Mouse (Mus musculus) midbrain, embryonic 13.5 days (tissue): ENCODE results near the gene Lca5. TPM values are rescaled to one million over a fixed set of nuclear protein-coding genes. Genes with fewer than 3 reads are reported as not detected.

Experiments used
- ATAC-seq: fragments of 200-750 bp; cut with Nextera tagmentation; 2 replicates; pipeline ENCODE4 v1.8.0; 2017; ENCODE audit warnings: mild to moderate bottlenecking, moderate TSS enrichment, moderate library complexity
- H3K27ac ChIP-seq: fragments of 300-500 bp; sonication (generic); 2 replicates; pipeline ENCODE4 v1.5.1; 2015; ENCODE audit warnings: inconsistent platforms, mild to moderate bottlenecking, moderate library complexity
- H3K27me3 ChIP-seq: fragments of 300-500 bp; sonication (generic); 2 replicates; pipeline ENCODE4 v1.6.1; 2015; ENCODE audit warnings: mild to moderate bottlenecking, inconsistent platforms
- H3K36me3 ChIP-seq: fragments of 300-500 bp; sonication (generic); 2 replicates; pipeline ENCODE4 v1.6.1; 2015; ENCODE audit warnings: mild to moderate bottlenecking, inconsistent platforms
- H3K4me1 ChIP-seq: fragments of 300-500 bp; sonication (generic); replicated peaks from 2 replicates; pipeline ENCODE4 v1.6.1; 2015; ENCODE audit warnings: inconsistent platforms
- H3K4me2 ChIP-seq: fragments of 300-500 bp; sonication (generic); replicated peaks from 2 replicates; pipeline ENCODE4 v1.6.1; 2015; ENCODE audit warnings: moderate library complexity, mild to moderate bottlenecking, inconsistent platforms
- H3K4me3 ChIP-seq: fragments of 300-500 bp; sonication (generic); replicated peaks from 2 replicates; pipeline ENCODE4 v1.5.1; 2015; ENCODE audit warnings: mild to moderate bottlenecking, inconsistent platforms
- H3K9ac ChIP-seq: fragments of 300-500 bp; sonication (generic); replicated peaks from 2 replicates; pipeline ENCODE4 v1.6.1; 2015; ENCODE audit warnings: mild to moderate bottlenecking, inconsistent platforms
- H3K9me3 ChIP-seq: fragments of 300-500 bp; sonication (generic); 2 replicates; pipeline ENCODE4 v1.6.1; 2016; ENCODE audit warnings: mild to moderate bottlenecking, inconsistent platforms
- WGBS: fragments of 180-500 bp; shearing (Covaris S2); methylation state at CpG from one replicate; pipeline ENCODE4 v1.1.7; 2015; 5-methylcytosine and 5-hydroxymethylcytosine counted together
- polyA plus RNA-seq: library from polyadenylated mRNA; unstranded; fragments of >200 nt; fragmentation: Nextera tagmentation; extraction: Ambion mirVana; gene quantifications from 2 replicates; pipeline ENCODE4 v1.2.1, GENCODE M21; 2015

The Lca5 gene
- polyA plus RNA-seq, 1 experiment from 2014 or later: 19.0 TPM

DNA sequence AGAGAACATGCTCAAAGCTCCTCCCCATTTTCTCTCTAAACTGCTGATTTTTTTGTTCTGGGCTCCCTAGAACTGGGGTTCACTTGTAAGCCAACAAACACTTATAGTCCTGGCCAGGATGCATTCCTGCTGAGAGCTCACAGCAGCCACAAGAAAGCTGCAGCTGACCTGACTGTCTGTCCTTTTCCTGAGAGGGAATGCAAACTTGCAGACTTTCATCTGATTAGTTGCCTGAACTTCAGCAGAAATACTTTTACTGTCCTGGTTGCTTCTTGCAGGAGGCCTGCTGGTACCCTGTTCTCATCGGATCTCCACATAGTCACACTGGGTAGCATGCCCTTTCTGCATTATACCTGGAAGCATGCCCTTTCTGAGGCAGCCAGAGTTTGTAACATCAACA lies 91.0 kb downstream of the Lca5 start:
- no peak overlapping the region for H3K4me3 ChIP-seq
- H3K9ac ChIP-seq: no peak overlapping the region
- no peak for ATAC-seq
- no peak overlapping the region for H3K27ac ChIP-seq
- no peaks in the 10 kb centered on the region for H3K27me3 ChIP-seq
- peaks cover 27% of the 10 kb centered on the region for H3K4me1 ChIP-seq
- no peak overlapping the region for H3K4me2 ChIP-seq
- WGBS: 19% methylated on average over 1 of the region's 1 CpGs
- H3K36me3 ChIP-seq: no peaks in the 10 kb centered on the region
- H3K9me3 ChIP-seq: no peaks in the 10 kb centered on the region

DNA sequence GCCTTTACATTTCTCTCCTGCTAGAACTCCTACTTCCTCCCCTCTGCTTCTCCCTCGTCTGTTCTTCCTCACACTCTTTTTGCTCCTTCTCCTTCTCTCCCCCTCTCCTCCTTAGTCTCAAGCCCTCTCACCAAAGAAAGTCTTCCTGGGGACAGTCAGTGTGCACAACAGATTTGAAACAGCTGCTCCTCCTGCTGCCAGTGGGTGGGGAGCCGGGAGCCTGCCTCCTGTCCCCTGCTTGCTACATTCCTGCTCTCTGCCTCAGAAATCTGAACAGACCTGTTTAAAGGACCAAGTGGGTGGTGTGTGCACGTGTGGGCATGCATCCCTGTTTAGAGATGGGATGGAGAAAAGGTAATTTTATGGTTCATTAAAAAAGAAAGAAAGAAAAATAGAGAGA lies 91.4 kb downstream of the Lca5 start:
- Histone ChIP-seq H3K27me3 (no peaks in the 10 kb centered on the region), H3K4me1 (peaks cover 27% of the 10 kb centered on the region), H3K4me3 (no peak overlapping the region), H3K9me3 (no peaks in the 10 kb centered on the region), H3K27ac (0 out of 2 replicates have a peak overlapping the region, but pooled peaks have one; percentile 6), H3K9ac (no peak overlapping the region), H3K4me2 (no peak overlapping the region), H3K36me3 (no peaks in the 10 kb centered on the region)
- ATAC-seq: peak; percentile 61; the same call in 1 of the 2 replicates
- 5% methylated on average over 3 of the region's 3 CpGs for WGBS

DNA sequence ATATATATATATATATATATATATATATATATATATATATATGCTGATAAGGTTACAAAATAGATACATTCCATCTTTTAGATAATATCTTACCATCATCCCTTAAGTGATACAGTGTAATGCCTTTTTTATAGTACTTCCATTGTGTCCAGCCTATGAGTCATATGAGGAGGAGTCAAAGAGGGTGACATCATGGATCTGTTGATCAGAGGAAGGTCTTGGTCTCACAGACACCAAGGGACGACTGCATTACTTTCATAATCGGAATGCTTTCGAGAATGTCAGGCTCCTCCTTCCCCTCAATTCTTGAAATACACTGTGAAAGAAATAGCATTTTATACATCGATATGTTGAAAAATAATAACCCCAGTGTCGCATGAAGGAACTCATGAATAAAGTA lies 93.4 kb downstream of the Lca5 start:
- Histone ChIP-seq H3K27me3 (no peaks in the 10 kb centered on the region), H3K4me1 (peaks cover 27% of the 10 kb centered on the region), H3K4me2 (no peak overlapping the region), H3K9me3 (no peaks in the 10 kb centered on the region), H3K27ac (no peak overlapping the region), H3K4me3 (no peak overlapping the region), H3K36me3 (no peaks in the 10 kb centered on the region), H3K9ac (no peak overlapping the region)
- ATAC-seq: no peak
- 87% methylated on average over 5 of the region's 5 CpGs for WGBS

DNA sequence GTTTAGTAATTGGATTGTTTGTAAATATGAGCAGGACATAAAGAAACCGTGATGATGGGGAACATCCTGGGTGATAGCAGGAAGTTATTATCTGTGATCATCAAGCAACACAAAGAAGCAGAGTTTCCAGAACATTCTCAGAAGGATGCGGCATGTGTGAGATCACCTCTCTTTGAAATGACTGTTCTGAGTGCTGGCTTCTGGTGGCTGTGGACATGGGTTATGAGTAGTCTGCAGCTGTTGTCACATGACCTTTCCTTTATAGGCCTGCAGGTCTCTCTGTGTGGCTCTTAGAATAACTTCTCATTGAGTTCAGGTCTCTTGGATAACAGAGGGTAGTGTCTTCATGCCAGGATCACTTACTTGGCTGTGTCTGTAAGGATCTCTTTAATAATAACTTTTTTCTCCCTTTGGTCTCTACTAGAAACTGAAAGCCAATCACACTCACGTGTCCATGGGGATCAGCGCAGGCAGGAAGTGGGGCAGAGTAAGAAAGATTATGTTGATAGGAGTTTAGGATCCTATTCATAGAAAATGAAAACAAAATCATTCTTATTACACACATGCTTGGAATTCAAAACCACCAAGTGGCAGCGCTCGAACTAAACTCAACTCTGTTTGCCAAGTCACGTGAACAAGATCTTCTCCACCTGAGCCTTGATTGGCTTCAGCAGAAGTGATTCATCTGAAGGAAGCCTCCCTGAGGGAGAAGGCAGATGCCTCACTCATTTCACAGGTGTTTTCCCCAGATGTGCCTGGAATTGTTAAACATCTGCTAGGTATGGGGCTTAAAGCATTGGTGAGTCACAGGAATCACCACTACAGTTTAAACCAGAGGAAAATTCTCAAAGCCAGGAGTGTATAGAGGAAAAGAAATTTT lies 98.2 kb downstream of the Lca5 start:
- H3K27ac ChIP-seq: no peak overlapping the region
- no peak overlapping the region for H3K9ac ChIP-seq
- WGBS: 93% methylated on average over 7 of the region's 7 CpGs
- H3K4me1 ChIP-seq: no peaks in the 10 kb centered on the region
- no peaks in the 10 kb centered on the region for H3K27me3 ChIP-seq
- no peak overlapping the region for H3K4me2 ChIP-seq
- no peaks in the 10 kb centered on the region for H3K9me3 ChIP-seq
- no peaks in the 10 kb centered on the region for H3K36me3 ChIP-seq
- no peak overlapping the region for H3K4me3 ChIP-seq
- no peak for ATAC-seq

Other genes with a start within 250 kb of the Lca5 start
- gene Sh3bgrl2, start 107.2 kb upstream of the Lca5 start, polyA plus RNA-seq: 5.0 and 6.1 TPM in 2 replicates